Mouse (Mus musculus) monocyte, adult 5-6 weeks (primary cell): ENCODE results near the gene Dennd6a. TPM values are rescaled to one million over a fixed set of nuclear protein-coding genes. Genes with fewer than 3 reads are reported as not detected.
"Not testable (repeated sequence)": the region's sequence is repeated elsewhere in the genome, so short reads cannot be mapped to it uniquely, and the experiment has no call there.

Experiments used
- ATAC-seq: fragments of 153-309, 156-312 bp; replicated peaks from 2 replicates; pipeline ENCODE4 v1.8.0; 2017; ENCODE audit warnings: mild to moderate bottlenecking; ENCODE audit not compliant: low TSS enrichment, insufficient number of reproducible peaks, severe bottlenecking, poor library complexity, low FRiP score
- total RNA-seq: library from RNA; stranded (forward); fragments of 200-1000, 200-491, 200-594 nt; gene quantifications from 3 replicates; pipeline ENCODE4 v1.2.3, GENCODE M21; 2017

The Dennd6a gene
- 28.5 to 43.1 TPM (median 32.7 TPM) in 3 replicates for total RNA-seq

DNA sequence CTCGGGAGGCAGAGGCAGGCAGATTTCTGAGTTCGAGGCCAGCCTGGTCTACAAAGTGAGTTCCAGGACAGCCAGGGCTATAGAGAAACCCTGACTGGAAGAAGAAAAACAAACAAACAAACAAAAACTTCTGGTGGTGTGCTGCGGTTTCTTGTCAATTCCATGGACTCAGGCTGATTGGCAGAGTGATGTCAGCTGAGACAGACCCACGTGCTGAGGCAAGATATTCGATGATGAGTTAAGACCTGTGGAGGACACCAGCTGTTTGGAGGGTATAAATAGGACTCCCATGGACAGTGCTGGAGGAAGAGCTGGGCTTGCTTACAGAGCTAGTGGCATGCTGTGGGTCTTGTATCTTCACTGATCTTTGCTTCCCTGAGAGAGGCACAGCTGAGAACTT lies at the start of gene Dennd6a:
Dennd6a (plus strand) TSS at position 301 of the 400 bp plus-strand sequence.
- not testable (repeated sequence) for ATAC-seq

DNA sequence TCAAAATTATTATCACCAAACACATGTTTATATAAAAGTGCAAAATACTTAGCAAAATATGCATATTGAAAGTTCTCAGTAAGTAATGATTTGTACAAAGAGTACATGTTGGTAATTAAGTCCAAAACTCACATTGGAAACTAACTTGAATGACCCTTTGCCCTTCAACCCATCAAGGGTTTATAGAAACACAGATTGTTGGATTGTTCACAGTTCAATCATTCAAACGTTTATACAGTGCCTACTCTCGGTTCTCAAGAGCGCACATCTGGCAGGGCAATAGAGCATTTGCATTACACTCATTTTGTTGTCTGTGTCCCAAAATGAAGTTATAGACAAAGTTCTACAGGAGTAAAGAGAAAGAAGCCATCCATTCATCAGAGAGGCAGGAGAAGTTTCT lies 47.7 kb upstream of the Dennd6a start:
- ATAC-seq, result no peak

DNA sequence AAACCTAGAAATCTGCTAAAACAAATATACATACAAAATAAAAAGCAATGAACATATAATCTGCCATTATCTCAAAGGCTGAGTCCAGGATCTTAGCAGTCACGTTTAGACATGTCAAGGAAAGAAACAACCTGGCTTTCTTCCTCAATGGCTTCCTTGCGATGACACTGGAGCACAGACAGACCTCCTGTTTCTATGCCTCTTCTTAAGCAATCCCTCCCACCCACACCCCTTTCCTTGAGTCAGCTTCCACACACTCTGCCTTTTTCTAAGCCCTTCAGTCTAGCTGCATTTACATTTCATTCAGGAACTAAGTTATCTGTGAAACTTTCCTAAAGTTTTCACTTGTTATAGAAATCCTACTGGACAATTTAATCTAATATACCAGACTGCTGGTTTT lies 45.4 kb upstream of the Dennd6a start:
- no peak for ATAC-seq

DNA sequence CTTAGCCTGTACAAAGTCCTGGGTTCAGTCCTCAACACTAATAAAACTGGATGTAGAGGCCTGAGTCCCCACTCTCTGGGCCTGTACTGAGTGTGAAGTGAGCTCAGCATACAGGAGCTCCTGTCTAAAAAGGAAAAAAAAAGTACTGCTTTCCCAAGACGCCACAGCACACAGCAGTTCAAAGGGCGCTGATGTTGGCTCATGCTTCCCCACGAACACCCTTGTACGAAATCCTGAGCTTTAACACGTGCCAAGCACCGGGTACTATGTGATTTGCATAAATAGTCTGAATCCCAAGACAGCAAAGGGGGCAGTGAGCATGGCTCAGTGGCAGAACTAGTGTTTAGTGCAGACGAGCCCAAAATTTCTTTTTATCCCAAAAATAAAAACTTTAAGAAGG lies 43.3 kb upstream of the Dennd6a start:
- no peak for ATAC-seq

DNA sequence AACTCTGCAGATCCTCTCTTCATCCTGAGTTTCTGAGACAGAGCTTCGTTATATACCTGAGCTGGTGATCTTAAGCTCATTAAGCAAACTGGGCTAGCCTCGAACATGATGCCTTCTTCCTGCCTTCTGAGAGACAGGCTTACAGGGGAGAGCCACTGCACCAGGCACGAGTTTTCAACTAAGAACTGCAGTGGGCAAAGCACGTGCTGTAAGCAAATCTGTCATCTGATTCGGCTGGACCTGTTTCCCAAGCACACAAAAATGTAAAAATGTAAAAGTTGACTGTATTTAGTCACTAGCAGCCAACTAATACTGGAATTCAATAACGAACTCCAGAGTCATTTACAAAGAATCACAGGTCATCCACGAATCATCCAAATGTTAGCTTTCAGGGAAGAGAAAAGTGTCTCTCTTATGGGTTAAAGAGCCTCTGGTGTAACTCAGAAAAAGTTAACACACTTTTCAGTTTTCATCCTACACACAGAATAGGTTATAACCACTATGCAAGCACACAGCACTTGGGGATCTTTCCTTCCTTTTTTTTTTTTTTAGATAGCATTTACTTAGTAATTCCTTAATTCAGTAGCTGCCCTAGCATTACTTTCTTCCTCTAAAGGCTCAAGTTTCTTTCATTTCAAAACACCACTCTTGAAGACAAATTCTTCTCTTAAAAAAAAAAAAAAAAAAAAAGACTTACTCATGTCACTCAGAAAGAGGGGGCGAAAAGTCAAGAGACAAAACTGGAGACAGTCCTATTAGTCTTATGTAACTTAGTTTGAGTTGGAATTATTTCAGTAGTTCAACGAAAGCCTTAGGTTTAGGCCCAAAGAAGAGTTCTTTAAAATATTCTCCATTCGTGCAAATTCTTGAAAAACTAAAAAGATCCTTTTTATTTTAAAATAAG lies 42.0 kb upstream of the Dennd6a start:
- no peak for ATAC-seq

DNA sequence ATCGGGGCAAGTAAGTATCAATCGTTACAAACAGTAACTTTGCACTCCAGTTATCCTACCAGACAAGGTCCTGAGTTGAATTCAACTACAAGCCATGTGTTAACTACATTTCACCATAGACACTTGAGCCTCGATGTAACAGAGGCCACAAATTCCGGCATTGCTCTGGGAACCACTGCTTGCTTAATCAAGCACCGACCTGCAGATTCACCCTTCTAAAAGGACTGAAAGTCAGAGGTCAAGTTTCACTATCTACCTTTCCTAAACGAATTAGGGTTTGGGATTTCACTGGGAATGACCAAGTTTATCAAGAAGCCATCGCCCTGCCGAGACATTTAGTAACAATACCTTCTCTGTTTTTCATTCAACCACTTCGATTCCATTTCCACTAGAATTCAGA lies 40.9 kb upstream of the Dennd6a start:
- no peak for ATAC-seq

DNA sequence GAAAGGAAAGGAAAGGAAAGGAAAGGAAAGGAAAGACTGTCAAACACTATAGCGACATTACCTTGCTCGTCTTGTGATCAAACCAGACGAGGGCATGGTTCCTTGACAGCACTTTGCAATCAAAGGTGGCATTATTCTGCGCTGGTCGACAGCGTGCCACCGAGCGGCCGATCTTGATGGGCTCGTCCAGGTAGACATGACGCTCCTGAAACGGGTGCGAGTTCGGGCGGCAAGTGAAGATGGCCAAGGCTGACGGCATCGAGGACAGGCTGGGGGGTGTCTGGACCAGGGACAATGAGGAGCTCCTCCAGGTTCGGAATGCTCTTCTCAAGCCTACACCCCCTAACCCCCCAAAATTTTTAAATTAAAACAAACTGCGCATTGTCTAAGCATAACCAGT lies 40.4 kb upstream of the Dennd6a start:
- no peak for ATAC-seq

DNA sequence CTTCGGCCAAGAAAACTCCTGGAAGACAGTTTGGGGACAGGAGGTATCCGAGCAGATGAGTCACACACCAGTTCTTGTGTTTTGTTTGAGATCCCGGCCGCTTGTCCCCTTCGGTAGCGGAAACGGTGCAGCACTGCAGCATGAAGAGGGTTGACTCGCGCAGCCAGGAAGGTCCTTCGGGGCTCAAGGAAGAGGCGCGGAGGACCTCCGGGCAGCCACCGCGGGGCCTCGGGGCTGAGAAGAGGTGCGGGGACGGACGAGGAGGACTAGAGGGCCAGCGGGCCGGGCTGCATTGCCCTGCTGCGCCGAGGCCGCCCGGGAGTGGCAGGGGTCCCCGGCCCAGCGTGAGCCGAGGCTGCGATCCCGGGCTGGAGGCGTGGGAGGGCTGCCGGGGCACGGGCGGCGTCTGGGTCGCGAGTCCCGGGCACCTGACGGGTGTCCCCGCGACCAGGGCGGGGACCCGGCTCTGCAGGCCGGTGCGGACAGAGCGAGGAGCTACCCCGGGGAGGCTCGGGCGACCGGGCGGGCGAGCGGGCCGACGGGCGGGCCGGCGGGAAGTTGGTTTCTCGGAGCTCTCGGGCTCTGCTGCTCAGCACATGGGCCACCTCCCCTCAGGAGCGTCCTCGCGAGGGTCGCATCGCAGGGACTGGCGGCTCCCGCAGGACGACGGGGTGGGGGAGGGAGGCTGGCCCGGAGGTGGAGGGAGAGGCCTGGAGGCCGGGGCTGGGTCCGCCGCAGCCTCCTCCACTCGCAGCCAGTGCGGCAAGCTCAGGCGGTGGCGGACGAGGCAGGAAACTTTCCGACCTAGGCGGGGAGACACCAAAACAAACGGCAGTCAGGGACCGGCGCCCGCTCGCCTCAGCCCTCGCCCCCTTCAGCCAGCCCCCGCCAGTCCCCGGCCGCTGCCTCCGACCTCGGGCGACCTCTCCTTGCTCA lies 39.6 kb upstream of the Dennd6a start:
- no peak for ATAC-seq

DNA sequence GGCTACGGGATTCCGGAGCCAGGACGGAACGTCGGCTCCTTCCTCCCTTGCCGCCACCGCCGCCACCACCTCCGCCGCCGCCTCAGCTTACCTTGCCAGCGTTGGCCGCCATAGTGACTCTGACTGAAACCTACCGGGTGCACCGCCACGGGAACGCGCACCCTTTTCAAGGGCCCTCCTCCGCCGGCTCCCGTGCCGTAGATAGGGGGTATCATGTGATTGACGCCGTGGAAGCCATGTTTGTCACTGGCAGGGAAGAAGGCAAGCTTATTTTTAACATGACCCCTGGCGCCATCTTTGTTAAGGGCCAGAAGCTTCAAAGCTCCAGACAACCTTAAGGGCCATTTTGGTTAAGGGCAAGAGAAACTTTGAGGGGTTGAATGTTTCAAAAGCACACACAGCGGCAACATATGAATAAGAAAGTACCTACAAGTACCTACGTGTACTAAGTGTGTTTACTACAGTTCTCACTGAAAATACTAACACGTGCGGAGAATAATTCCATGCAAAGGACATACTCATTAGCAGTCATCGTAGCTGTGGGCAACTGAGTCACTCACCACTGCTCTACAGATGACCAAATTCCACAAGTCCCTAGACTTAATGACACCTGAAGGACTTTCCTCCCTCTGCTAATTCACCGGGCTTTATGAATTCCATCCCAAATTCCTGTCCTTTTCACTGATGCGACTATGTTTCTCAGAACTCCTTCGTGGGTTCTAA lies 38.7 kb upstream of the Dennd6a start, which contains the start of gene Slmap:
Slmap (minus strand) TSS at position 175 of the 723 bp plus-strand sequence.
- ATAC-seq, result peak; percentile 100

DNA sequence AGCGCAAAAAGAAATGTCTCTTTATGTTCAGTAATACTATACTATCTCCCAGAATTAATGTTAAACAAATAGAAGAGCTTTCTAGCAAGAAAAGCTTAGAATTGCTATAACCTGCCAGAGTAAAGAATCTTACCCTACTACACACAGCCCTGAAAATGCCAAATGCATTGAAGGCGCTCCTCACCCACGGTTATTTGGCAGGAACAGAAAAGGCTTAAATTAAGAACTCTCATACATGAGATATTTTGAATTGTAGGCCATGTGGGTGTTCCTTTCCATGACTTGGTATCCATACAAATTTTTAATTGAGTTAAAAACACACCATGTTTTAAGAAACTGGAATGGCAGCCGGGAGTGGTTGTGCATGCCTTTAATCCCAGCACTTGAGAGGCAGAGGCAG lies 34.4 kb upstream of the Dennd6a start:
- no peak for ATAC-seq

DNA sequence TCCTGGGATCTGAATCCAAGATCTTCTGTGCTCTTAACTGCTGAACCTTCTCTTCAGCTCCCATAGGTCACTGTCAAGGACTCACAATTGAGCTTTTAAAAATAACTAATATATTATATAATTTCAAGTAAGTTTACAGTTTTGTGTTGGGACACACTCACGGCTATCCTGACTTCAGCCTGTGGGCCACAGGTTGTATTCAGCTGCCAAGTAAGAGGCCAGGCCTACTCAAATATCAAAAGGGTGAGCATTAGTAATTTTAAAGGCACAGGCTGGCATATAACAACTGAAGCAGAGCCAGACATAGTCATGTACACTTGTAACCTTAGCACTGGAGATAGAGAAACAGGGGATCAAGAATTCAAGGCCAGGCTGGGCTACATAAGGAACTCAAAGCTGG lies 33.1 kb upstream of the Dennd6a start:
- no peak for ATAC-seq

DNA sequence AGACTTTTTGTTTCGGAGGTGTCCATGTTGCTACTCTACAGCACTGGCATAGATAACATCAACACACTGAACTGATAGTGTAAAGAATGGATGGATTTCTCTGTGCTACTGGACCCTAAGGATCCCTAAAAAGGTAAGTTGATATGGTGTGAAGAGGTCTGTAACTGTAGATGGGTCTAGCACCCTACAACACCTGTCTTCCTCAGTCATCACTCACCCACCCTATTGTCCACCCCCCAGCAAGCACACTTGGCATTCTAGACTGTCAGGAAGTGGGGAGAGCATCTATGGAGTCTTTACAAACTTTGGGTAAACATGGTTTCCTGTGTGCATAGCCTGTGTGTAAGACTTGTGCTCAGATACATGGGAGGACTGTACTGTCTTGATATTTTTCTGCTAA lies 31.5 kb upstream of the Dennd6a start:
- no peak for ATAC-seq

DNA sequence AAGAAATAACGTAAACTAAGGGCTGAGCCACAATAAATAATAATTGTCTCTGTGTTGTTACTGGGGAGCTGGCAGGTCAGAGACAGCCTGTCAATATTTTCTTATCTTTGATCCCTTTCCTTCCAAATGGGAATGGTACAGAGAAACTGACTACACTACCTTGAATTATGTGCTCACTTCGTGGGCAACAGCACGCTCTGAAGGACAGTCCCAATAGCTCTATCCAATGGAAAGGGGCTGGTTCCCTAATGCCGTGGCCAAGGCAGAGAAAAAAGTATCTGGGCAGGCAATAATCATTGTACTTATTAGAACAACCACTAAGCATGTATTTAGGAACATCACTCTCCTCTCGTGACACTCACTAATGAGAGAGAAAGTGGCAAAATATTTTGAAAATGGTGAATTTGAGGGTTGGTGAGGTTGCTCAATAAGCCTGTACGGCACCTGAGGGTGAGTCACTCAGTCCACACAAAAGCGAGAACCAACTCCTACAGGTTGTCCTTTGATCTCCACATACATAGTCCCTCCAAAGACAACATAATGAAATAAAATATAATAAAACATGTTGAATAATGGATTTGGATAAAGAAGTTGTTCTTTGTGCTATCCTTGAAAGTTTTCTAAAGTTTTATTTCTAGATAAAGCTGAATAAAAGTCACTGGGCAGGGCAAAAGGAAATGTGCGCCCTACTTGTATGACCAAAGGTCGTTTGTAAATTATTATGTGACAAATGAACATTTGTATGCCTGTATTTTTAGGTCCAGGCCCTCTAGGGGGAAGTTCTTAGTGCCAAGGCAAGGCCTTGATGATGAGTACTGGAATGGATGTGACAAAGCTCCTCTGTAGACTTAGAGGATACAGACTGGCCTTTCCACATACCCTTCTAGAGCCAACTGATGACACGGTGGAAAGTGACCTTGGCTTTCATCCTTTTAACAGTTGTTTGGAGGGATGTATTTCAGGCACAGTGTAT lies 25.9 kb upstream of the Dennd6a start:
- no peak for ATAC-seq

DNA sequence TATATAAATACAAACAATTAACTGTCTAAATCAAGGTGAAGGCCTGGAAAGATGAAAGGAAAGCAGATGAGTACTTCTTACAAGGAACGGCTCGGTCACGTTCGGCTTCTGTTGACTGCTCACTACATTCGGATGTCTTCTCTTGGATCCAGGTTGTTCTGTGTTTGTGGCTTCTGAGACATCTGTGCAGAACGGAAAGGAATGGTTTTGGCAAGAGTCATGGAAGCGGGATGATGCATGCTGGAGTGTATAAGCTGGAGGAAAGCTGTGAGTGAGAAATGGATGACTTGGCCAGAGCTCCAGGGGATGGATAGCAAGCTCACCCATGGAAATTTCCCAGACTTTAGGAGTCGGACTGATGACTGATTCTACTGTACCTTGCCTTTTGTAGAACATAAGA lies 22.9 kb upstream of the Dennd6a start:
- ATAC-seq, result no peak

DNA sequence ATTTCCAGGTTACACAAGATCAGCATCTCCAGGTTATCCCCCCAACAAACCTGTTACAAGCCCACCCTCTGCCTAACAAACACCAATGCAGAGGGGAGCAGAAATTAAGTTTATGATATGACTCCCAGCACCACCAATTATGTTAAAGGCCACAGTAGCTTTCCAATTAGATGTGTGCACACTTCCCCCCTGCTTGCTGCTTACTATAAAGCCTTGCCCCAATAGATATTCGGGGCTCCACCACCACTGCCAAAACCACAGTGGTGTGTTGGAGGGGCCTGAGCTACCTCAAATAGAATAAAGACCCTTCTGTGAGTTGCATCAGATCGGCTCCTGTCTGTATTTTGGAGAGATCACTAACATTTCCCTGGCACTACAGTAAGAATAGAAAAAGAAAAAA lies 21.2 kb upstream of the Dennd6a start:
- no peak for ATAC-seq

DNA sequence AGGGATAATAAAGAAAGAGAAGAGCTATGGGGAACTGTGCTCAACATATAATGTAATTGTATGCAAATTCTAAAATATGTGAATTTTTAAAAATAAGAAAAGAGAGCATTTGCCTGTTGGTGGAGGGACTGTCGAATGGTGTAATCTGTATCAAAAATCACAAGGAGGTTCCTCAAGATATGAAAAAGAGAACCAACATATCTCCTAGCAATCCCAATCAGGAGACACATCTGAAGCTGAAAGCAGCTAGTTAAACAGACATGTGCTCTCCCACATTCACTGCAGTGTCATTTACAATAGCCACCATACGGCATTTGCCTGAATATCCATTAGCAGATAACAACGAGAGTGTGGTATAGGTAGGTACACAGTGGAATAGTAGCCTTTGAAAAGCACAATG lies 20.8 kb upstream of the Dennd6a start:
- no peak for ATAC-seq

DNA sequence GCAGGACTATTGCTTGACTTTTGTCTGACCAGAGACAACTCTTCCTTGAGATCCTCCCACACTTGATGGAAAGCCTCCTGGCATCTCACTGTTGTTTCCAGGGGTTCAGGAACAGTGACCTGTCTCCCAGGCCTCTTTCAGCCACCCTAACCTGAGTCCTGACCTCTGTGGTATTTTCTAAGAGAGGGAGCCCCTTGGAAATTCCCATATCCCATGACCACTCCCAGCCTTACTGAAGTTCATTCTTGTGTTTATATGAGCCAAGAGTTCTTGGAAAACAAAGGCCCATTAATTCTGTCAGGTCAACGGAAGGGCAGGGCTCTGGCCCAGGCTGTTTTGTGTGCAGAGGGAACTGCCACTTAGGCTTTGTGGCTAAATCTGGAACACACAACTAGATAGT lies 16.1 kb upstream of the Dennd6a start:
- no peak for ATAC-seq

DNA sequence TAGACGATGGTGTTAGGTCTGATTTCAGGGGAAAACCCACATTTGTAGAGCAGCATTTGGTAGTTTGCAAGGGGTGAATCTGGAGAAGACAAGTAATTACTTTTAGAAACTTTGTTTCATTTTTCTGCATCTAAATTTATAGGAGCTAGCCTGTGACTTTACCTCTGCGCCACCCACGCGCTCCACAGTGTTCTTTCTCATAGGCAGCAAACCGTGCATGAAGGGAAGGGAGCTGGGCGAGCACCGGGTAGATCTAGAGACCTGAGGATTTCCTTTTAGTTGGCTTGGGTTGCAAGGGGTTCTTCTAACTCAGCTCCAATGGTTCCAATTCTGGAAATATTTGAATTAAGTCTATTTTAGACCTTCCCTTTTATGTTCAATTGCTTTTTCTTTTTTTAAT lies 15.1 kb upstream of the Dennd6a start:
- no peak for ATAC-seq
